Mouse (Mus musculus) thymus, adult 2 months (tissue): ENCODE data around the gene Tmem248.

ENCODE experiments used
- CTCF ChIP-seq: fragments of 200-500 bp; IDR thresholded peaks from 2 replicates; pipeline ENCODE4 v1.5.1; 2012; ENCODE audit warnings: mild to moderate bottlenecking, control low read depth, low read length, moderate library complexity, borderline replicate concordance; ENCODE audit not compliant: control insufficient read depth, poor library complexity, insufficient read depth; ENCODE audit errors: extremely low read depth
- POLR2A ChIP-seq: fragments of 200-500 bp; IDR thresholded peaks from 2 replicates; pipeline ENCODE4 v1.6.1; 2012; ENCODE audit warnings: mild to moderate bottlenecking, low read length, control low read depth, moderate library complexity; ENCODE audit not compliant: control insufficient read depth, poor library complexity, insufficient read depth; ENCODE audit errors: extremely low read depth

GRCm38 (mm10) chr5:130205441-130206023, 11.3 kb upstream of the Tmem248 start:
- no peak for TF ChIP-seq CTCF
- no peak for TF ChIP-seq POLR2A
